Mouse (Mus musculus): ENCODE results near the gene Cspg4. TPM values are rescaled to one million over a fixed set of nuclear protein-coding genes. Genes with fewer than 3 reads are reported as not detected.

Gene Cspg4
- total and polyA plus RNA-seq, 2 experiments from 2014 or later = 7.6 to 42.1 TPM

DNA sequence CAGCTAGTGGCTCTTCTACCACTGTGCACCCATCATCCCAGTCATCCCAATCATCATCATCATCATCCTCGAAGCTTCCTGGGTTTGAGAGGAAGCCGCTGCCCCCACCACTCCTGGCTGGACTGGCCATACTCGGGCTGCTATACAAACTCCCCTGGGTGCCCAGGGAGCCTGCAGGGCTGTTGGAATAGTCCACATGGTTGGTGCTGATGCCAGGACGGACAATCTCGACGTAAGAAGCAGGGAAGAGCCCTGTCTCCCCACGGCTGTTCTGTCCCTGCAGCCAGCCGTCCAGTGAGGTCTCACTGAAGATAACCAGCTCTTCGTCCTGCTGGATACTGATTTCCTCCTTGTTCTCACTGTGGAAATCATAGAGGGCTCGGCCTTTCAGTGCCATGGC is 61.6 kb downstream of the Cspg4 start:
- ATAC-seq (no peak), DNase-seq (ENCODE audit: low spot score) (no peak)
- H3K4me1 ChIP-seq (ENCODE audit: insufficient read depth, low read length) = no peaks in the 10 kb centered on the region; the same call in none of the 2 replicates
- no peak overlapping the region for H3K4me3 ChIP-seq (ENCODE audit: low read length)
- peak overlapping the region; percentile 82; the same call in 1 of the 2 replicates for H3K27ac ChIP-seq
- no peaks in the 10 kb centered on the region for H3K27me3 ChIP-seq (ENCODE audit: insufficient read depth, low read length)
- no peak overlapping the region for H3K9ac ChIP-seq (replicated peaks; ENCODE audit: low read length)
- 79% methylated on average over 10 of the region's 10 CpGs for WGBS
- no peaks in the 10 kb centered on the region for H3K36me3 ChIP-seq (ENCODE audit: insufficient read depth, low read length)
- H3K9me3 ChIP-seq (ENCODE audit: low read length) = no peaks in the 10 kb centered on the region
- peak overlapping the region; percentile 85 for H3K4me2 ChIP-seq (ENCODE audit: low read depth, low read length)
- no peak for TF ChIP-seq CTCF (IDR thresholded peaks at IDR 0.05; ENCODE audit: low read depth)

DNA sequence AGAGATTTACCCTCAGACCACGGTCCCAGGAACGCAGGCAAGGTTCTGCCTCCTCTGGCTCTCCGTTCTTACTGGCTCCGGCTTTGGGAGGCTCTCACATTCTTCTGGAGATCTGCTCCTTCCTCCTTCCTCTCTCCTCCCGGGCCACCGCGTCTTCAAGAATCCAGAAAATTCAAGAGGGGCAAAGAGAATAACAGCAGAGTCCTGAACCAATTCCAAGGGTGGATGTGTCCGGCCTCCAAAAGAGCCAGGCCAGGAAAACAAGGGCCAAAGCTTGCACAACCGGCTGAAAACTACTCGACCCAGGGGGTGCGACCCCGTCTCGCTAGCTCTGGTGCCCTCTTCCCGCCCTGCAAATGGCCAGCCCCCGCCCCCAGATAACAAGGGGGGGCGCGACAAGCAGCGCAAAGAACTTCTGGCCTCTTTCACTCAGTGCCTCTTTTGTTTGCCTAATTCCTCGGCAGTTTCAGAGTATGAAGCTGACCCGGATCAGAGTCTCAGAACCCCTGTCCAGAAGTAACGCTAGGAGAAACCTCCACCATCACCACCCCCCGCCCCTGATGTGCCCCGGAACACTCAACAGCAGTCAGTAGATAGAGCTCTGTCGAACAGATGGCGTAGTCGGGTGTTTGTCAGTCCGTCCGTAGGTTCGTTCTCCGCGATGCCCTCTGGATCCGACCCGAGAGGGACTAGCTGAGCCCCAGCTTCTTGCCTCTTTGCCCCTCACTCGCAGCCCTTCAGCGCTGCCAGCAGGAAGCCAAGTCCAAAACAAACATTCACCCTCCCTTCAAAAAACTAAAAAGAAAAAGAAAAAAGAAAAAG is 62.6 kb downstream of the Cspg4 start:
- TF ChIP-seq CTCF (IDR thresholded peaks at IDR 0.05; ENCODE audit: low read depth) = no peak

DNA sequence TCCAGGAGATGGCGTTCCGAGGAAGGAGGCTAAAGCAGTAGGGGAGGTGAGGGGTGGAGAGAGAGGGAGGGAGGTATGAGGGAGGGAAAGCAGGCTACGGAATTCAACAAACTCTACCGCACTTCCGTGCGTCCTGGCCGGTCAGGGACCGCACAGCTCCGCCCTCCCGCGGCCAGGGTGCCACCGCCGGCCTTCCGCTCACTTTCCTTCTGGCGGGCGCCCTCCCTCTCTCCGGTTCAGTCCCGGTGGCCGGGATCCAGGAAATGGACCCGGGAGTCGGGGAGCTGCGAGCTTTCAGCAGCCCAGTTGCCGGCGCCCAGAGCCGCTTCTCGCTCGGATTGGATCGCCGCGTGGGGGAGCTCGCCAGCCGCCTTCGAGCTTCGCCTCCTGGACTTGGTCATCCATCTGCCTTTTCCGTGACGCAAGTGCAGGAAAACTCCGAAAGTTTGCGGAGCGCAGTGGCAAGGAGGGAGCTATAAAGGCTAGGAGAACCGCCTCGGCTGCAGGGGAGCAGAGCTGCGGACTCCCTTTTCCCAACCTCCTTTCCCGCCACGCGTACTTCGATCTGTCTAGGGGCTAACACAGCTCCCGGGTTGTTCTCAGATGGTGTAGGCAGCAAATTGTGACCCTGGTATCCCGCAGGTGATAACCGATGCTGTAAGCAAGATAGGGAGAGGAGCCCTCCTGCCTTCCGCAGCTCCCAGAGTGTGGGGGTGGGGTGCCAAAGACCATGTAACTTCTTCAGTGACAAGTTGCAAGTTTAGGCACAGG is 63.4 kb downstream of the Cspg4 start, which contains the start of gene Snx33:
Gene Snx33, minus strand, starts transcription at position 331 of the 771 bp plus-strand sequence.
- no peaks in the 10 kb centered on the region for H3K9me3 ChIP-seq (ENCODE audit: low read length)
- H3K4me1 ChIP-seq (ENCODE audit: insufficient read depth, low read length) = no peaks in the 10 kb centered on the region; the same call in none of the 2 replicates
- WGBS = under 1% methylated on average over 49 of the region's 50 CpGs
- peak within 1 kb of the TSS; percentile 82 for H3K27ac ChIP-seq
- H3K27me3 ChIP-seq (ENCODE audit: insufficient read depth, low read length) = no peaks in the 10 kb centered on the region
- peak within 1 kb of the TSS; percentile 85 for H3K4me2 ChIP-seq (ENCODE audit: low read depth, low read length)
- peak; percentile 73 for TF ChIP-seq CTCF (IDR thresholded peaks at IDR 0.05; ENCODE audit: low read depth)
- H3K4me3 ChIP-seq (ENCODE audit: low read length) = peak within 1 kb of the TSS; percentile 59
- no peaks in the 10 kb centered on the region for H3K36me3 ChIP-seq (ENCODE audit: insufficient read depth, low read length)
- ATAC-seq = peak; percentile 78
- peak within 1 kb of the TSS; percentile 52 for H3K9ac ChIP-seq (replicated peaks; ENCODE audit: low read length)
- peak; percentile 90 for DNase-seq (ENCODE audit: low spot score)

More for the DNA sequence above, 62.6 kb downstream of the Cspg4 start:
- peak overlapping the region; percentile 59 for H3K4me3 ChIP-seq (ENCODE audit: low read length)
- H3K9me3 ChIP-seq (ENCODE audit: low read length) = no peaks in the 10 kb centered on the region
- no peaks in the 10 kb centered on the region for H3K36me3 ChIP-seq (ENCODE audit: insufficient read depth, low read length)
- peak overlapping the region; percentile 82 for H3K27ac ChIP-seq
- H3K27me3 ChIP-seq (ENCODE audit: insufficient read depth, low read length) = no peaks in the 10 kb centered on the region
- ATAC-seq (peak; percentile 28; the same call in 1 of the 2 replicates), DNase-seq (ENCODE audit: low spot score) (peak; percentile 30)
- WGBS = 2% methylated on average over 35 of the region's 35 CpGs
- H3K9ac ChIP-seq (replicated peaks; ENCODE audit: low read length) = peak overlapping the region; percentile 52
- H3K4me1 ChIP-seq (ENCODE audit: insufficient read depth, low read length) = no peaks in the 10 kb centered on the region; the same call in none of the 2 replicates
- peak overlapping the region; percentile 85 for H3K4me2 ChIP-seq (ENCODE audit: low read depth, low read length)

DNA sequence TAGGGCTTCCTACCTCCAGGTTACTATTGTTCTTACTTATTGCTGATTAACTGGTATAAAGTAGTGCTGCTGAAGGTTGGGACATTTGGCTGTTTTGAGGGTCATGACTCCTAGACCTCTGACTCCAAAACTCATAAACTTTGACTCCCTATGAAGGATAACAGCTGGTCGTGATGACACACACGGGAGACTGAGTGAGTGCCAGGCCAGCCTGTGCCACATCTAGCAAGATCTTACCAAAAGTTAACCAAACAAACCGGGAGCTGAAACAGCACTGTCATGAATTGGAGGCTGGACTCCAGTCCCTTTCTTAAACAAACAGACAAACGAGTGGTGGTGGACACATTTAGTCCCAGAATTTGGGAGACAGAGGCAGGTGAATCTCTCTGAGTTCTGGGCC is 64.7 kb downstream of the Cspg4 start:
- no peak overlapping the region for H3K9ac ChIP-seq (replicated peaks; ENCODE audit: low read length)
- ATAC-seq = no peak
- TF ChIP-seq CTCF (IDR thresholded peaks at IDR 0.05; ENCODE audit: low read depth) = no peak
- no peak overlapping the region for H3K4me2 ChIP-seq (ENCODE audit: low read depth, low read length)
- no peaks in the 10 kb centered on the region; the same call in 1 of the 2 replicates for H3K4me1 ChIP-seq (ENCODE audit: insufficient read depth, low read length)
- no peaks in the 10 kb centered on the region for H3K36me3 ChIP-seq (ENCODE audit: insufficient read depth, low read length)
- no peak overlapping the region for H3K27ac ChIP-seq
- H3K27me3 ChIP-seq (ENCODE audit: insufficient read depth, low read length) = no peaks in the 10 kb centered on the region
- 69% methylated on average over 4 of the region's 4 CpGs for WGBS
- DNase-seq (ENCODE audit: low spot score) = no peak
- H3K9me3 ChIP-seq (ENCODE audit: low read length) = no peaks in the 10 kb centered on the region
- H3K4me3 ChIP-seq (ENCODE audit: low read length) = no peak overlapping the region

DNA sequence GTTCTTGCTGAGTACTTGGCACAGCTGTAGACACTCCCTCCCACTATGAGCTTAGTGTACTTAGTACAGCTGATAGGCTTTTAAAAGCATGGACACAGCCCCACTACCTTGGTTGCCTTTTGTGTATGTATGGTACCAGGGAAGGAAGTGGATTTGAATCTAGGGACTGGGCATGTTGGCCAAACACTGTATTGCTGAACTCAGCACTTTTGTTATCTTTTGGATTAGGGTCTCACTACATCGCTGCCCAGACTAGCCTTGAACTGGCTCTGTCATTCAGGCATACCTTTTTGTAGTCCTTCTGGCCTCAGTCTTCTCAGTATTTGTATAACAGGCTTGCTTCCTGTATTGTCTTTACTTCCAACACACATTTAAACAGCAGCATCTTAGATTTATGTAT is 65.7 kb downstream of the Cspg4 start:
- no peak overlapping the region for H3K4me3 ChIP-seq (ENCODE audit: low read length)
- TF ChIP-seq CTCF (IDR thresholded peaks at IDR 0.05; ENCODE audit: low read depth) = no peak
- H3K27me3 ChIP-seq (ENCODE audit: insufficient read depth, low read length) = no peaks in the 10 kb centered on the region
- DNase-seq (ENCODE audit: low spot score) = no peak
- no peak overlapping the region for H3K9ac ChIP-seq (replicated peaks; ENCODE audit: low read length)
- no peaks in the 10 kb centered on the region for H3K36me3 ChIP-seq (ENCODE audit: insufficient read depth, low read length)
- ATAC-seq = no peak
- H3K27ac ChIP-seq = no peak overlapping the region
- H3K4me1 ChIP-seq (ENCODE audit: insufficient read depth, low read length) = no peaks in the 10 kb centered on the region; the same call in 1 of the 2 replicates
- 87% methylated on average over 1 of the region's 1 CpGs for WGBS
- no peaks in the 10 kb centered on the region for H3K9me3 ChIP-seq (ENCODE audit: low read length)
- no peak overlapping the region for H3K4me2 ChIP-seq (ENCODE audit: low read depth, low read length)

DNA sequence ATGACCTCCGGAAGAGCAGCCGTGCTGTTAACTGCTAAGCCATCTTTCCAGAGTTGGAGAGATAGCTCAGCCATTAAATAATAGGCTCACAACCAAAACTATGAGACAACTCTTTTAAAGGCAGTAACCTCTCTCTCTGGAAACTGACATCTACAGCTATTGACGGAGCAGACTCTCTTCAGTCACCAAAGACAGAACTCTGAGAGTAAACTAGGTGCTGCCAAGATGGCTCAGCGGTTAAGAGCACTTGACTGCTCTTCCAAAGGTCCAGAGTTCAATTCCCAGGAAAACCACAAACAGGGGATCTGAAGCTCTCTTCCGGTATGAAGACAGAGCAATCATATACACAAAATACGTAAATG is 72.0 kb downstream of the Cspg4 start:
- no peak overlapping the region for H3K9ac ChIP-seq (replicated peaks; ENCODE audit: low read length)
- DNase-seq (ENCODE audit: low spot score) = no peak
- peak overlapping the region; percentile 76 for H3K4me3 ChIP-seq (ENCODE audit: low read length)
- WGBS = 14% methylated on average over 6 of the region's 6 CpGs
- no peaks in the 10 kb centered on the region for H3K9me3 ChIP-seq (ENCODE audit: low read length)
- ATAC-seq = no peak
- no peaks in the 10 kb centered on the region for H3K27me3 ChIP-seq (ENCODE audit: insufficient read depth, low read length)
- no peaks in the 10 kb centered on the region for H3K36me3 ChIP-seq (ENCODE audit: insufficient read depth, low read length)
- 0 out of 2 replicates have a peak overlapping the region, but pooled peaks have one; percentile 90 for H3K27ac ChIP-seq
- H3K4me2 ChIP-seq (ENCODE audit: low read depth, low read length) = peak overlapping the region; percentile 64
- no peak for TF ChIP-seq CTCF (IDR thresholded peaks at IDR 0.05; ENCODE audit: low read depth)
- H3K4me1 ChIP-seq (ENCODE audit: insufficient read depth, low read length) = peaks cover 8% of the 10 kb centered on the region
